Mouse (Mus musculus): Measurements from ENCODE around the gene Usf2. TPM values are rescaled to one million over a fixed set of nuclear protein-coding genes. Genes with fewer than 3 reads are reported as not detected.
A peak's percentile ranks its signal among the peaks of the same experiment; 100 is the strongest.

Usf2 gene
- polyA plus RNA-seq, 1 experiment from 2014 or later = 19.6 TPM

- no peak overlapping the region for H3K27ac ChIP-seq (ENCODE audit: low read depth, low read length)
- no peaks in the 10 kb centered on the region for H3K9me3 ChIP-seq (replicated peaks; ENCODE audit: control insufficient read depth, low read length)
- 87% methylated on average over 14 of the region's 14 CpGs for WGBS (ENCODE audit: insufficient replicate concordance)
- no peak overlapping the region for H3K4me3 ChIP-seq (ENCODE audit: low read depth, low read length)
- no peaks in the 10 kb centered on the region for H3K27me3 ChIP-seq (ENCODE audit: control insufficient read depth, insufficient read depth, low read length)
- no peak overlapping the region for H3K9ac ChIP-seq (ENCODE audit: low read depth, low read length)
- H3K4me1 ChIP-seq (ENCODE audit: control insufficient read depth, insufficient read depth, low read length) = 0 out of 2 replicates have a peak, but pooled peaks cover 3% of the 10 kb centered on the region
- no peak for ATAC-seq (replicated peaks; ENCODE audit: insufficient number of reproducible peaks, low FRiP score, low TSS enrichment)
- no peak overlapping the region for H3K4me2 ChIP-seq
- H3K36me3 ChIP-seq (ENCODE audit: control insufficient read depth, insufficient read depth, low read length) = no peaks in the 10 kb centered on the region
These were observed 9.1 kb upstream of the Usf2 start for GRCm38 (mm10) chr7:30965677-30966076.

- ATAC-seq (replicated peaks; ENCODE audit: insufficient number of reproducible peaks, low FRiP score, low TSS enrichment) = no peak
- no peak overlapping the region for H3K27ac ChIP-seq (ENCODE audit: low read depth, low read length)
These were observed 7.8 kb upstream of the Usf2 start for GRCm38 (mm10) chr7:30964366-30964765.

GRCm38 (mm10) chr7:30962862-30963261, 6.3 kb upstream of the Usf2 start:
- Histone ChIP-seq H3K4me2 (no peak overlapping the region), H3K36me3 (ENCODE audit: control insufficient read depth, insufficient read depth, low read length) (no peaks in the 10 kb centered on the region), H3K4me3 (ENCODE audit: low read depth, low read length) (no peak overlapping the region), H3K4me1 (ENCODE audit: control insufficient read depth, insufficient read depth, low read length) (peaks cover 8% of the 10 kb centered on the region; the same call in 1 of the 2 replicates), H3K27me3 (ENCODE audit: control insufficient read depth, insufficient read depth, low read length) (no peaks in the 10 kb centered on the region), H3K9ac (ENCODE audit: low read depth, low read length) (no peak overlapping the region), H3K27ac (ENCODE audit: low read depth, low read length) (no peak overlapping the region), H3K9me3 (replicated peaks; ENCODE audit: control insufficient read depth, low read length) (no peaks in the 10 kb centered on the region)
- 85% methylated on average over 5 of the region's 5 CpGs for WGBS (ENCODE audit: insufficient replicate concordance)
- no peak for ATAC-seq (replicated peaks; ENCODE audit: insufficient number of reproducible peaks, low FRiP score, low TSS enrichment)

More at GRCm38 (mm10) chr7:30964366-30964765, 7.8 kb upstream of the Usf2 start:
- Histone ChIP-seq H3K4me2 (no peak overlapping the region), H3K9me3 (replicated peaks; ENCODE audit: control insufficient read depth, low read length) (no peaks in the 10 kb centered on the region), H3K4me3 (ENCODE audit: low read depth, low read length) (no peak overlapping the region), H3K27me3 (ENCODE audit: control insufficient read depth, insufficient read depth, low read length) (no peaks in the 10 kb centered on the region), H3K4me1 (ENCODE audit: control insufficient read depth, insufficient read depth, low read length) (0 out of 2 replicates have a peak, but pooled peaks cover 3% of the 10 kb centered on the region), H3K36me3 (ENCODE audit: control insufficient read depth, insufficient read depth, low read length) (no peaks in the 10 kb centered on the region), H3K9ac (ENCODE audit: low read depth, low read length) (no peak overlapping the region)
- 83% methylated on average over 7 of the region's 7 CpGs for WGBS (ENCODE audit: insufficient replicate concordance)

GRCm38 (mm10) chr7:30959786-30960349, 3.3 kb upstream of the Usf2 start:
- 84% methylated on average over 6 of the region's 6 CpGs for WGBS (ENCODE audit: insufficient replicate concordance)
- peaks cover 13% of the 10 kb centered on the region for H3K4me1 ChIP-seq (ENCODE audit: control insufficient read depth, insufficient read depth, low read length)

GRCm38 (mm10) chr7:30958866-30959487, 2.4 kb upstream of the Usf2 start:
- peaks cover 12% of the 10 kb centered on the region for H3K36me3 ChIP-seq (ENCODE audit: control insufficient read depth, insufficient read depth, low read length)
- H3K4me3 ChIP-seq (ENCODE audit: low read depth, low read length) = no peak overlapping the region
- no peak overlapping the region for H3K4me2 ChIP-seq
- peaks cover 12% of the 10 kb centered on the region for H3K4me1 ChIP-seq (ENCODE audit: control insufficient read depth, insufficient read depth, low read length)
- no peaks in the 10 kb centered on the region for H3K9me3 ChIP-seq (replicated peaks; ENCODE audit: control insufficient read depth, low read length)
- H3K9ac ChIP-seq (ENCODE audit: low read depth, low read length) = no peak overlapping the region
- ATAC-seq (replicated peaks; ENCODE audit: insufficient number of reproducible peaks, low FRiP score, low TSS enrichment) = no peak
- H3K27ac ChIP-seq (ENCODE audit: low read depth, low read length) = no peak overlapping the region
- 90% methylated on average over 9 of the region's 9 CpGs for WGBS (ENCODE audit: insufficient replicate concordance)
- no peaks in the 10 kb centered on the region for H3K27me3 ChIP-seq (ENCODE audit: control insufficient read depth, insufficient read depth, low read length)

More at GRCm38 (mm10) chr7:30959786-30960349, 3.3 kb upstream of the Usf2 start:
- Histone ChIP-seq H3K36me3 (ENCODE audit: control insufficient read depth, insufficient read depth, low read length) (peaks cover 4% of the 10 kb centered on the region; the same call in 1 of the 2 replicates), H3K4me2 (no peak overlapping the region), H3K27ac (ENCODE audit: low read depth, low read length) (no peak overlapping the region), H3K9ac (ENCODE audit: low read depth, low read length) (no peak overlapping the region), H3K9me3 (replicated peaks; ENCODE audit: control insufficient read depth, low read length) (no peaks in the 10 kb centered on the region), H3K27me3 (ENCODE audit: control insufficient read depth, insufficient read depth, low read length) (no peaks in the 10 kb centered on the region), H3K4me3 (ENCODE audit: low read depth, low read length) (no peak overlapping the region)
- ATAC-seq (replicated peaks; ENCODE audit: insufficient number of reproducible peaks, low FRiP score, low TSS enrichment) = no peak

GRCm38 (mm10) chr7:30958109-30958865, 1.7 kb upstream of the Usf2 start:
- H3K27ac ChIP-seq (ENCODE audit: low read depth, low read length) = peak overlapping the region; percentile 98
- no peak for ATAC-seq (replicated peaks; ENCODE audit: insufficient number of reproducible peaks, low FRiP score, low TSS enrichment)
- peaks cover 18% of the 10 kb centered on the region for H3K36me3 ChIP-seq (ENCODE audit: control insufficient read depth, insufficient read depth, low read length)
- no peaks in the 10 kb centered on the region for H3K9me3 ChIP-seq (replicated peaks; ENCODE audit: control insufficient read depth, low read length)
- peak overlapping the region; percentile 98 for H3K4me3 ChIP-seq (ENCODE audit: low read depth, low read length)
- no peaks in the 10 kb centered on the region for H3K27me3 ChIP-seq (ENCODE audit: control insufficient read depth, insufficient read depth, low read length)
- peak overlapping the region; percentile 79 for H3K4me2 ChIP-seq
- peaks cover 10% of the 10 kb centered on the region for H3K4me1 ChIP-seq (ENCODE audit: control insufficient read depth, insufficient read depth, low read length)
- 78% methylated on average over 28 of the region's 28 CpGs for WGBS (ENCODE audit: insufficient replicate concordance)
- H3K9ac ChIP-seq (ENCODE audit: low read depth, low read length) = peak overlapping the region; percentile 98

- ATAC-seq (replicated peaks; ENCODE audit: insufficient number of reproducible peaks, low FRiP score, low TSS enrichment) = peak; percentile 68
These were observed 772 bp upstream of the Usf2 start for GRCm38 (mm10) chr7:30957367-30957783.

GRCm38 (mm10) chr7:30956357-30956751, 249 bp downstream of the Usf2 start:
- peak; percentile 37 for ATAC-seq (replicated peaks; ENCODE audit: insufficient number of reproducible peaks, low FRiP score, low TSS enrichment)
- H3K4me1 ChIP-seq (ENCODE audit: control insufficient read depth, insufficient read depth, low read length) = peaks cover 10% of the 10 kb centered on the region
- peak overlapping the region; percentile 98 for H3K27ac ChIP-seq (ENCODE audit: low read depth, low read length)
- H3K9ac ChIP-seq (ENCODE audit: low read depth, low read length) = peak overlapping the region; percentile 98
- H3K27me3 ChIP-seq (ENCODE audit: control insufficient read depth, insufficient read depth, low read length) = no peaks in the 10 kb centered on the region
- H3K4me2 ChIP-seq = peak overlapping the region; percentile 79
- no peaks in the 10 kb centered on the region for H3K9me3 ChIP-seq (replicated peaks; ENCODE audit: control insufficient read depth, low read length)
- H3K36me3 ChIP-seq (ENCODE audit: control insufficient read depth, insufficient read depth, low read length) = peaks cover 22% of the 10 kb centered on the region
- WGBS (ENCODE audit: insufficient replicate concordance) = 2% methylated on average over 9 of the region's 49 CpGs
- H3K4me3 ChIP-seq (ENCODE audit: low read depth, low read length) = peak overlapping the region; percentile 98

More at GRCm38 (mm10) chr7:30957367-30957783, 772 bp upstream of the Usf2 start:
- under 1% methylated on average over 43 of the region's 43 CpGs for WGBS (ENCODE audit: insufficient replicate concordance)
- Histone ChIP-seq H3K4me2 (peak overlapping the region; percentile 79), H3K36me3 (ENCODE audit: control insufficient read depth, insufficient read depth, low read length) (peaks cover 22% of the 10 kb centered on the region), H3K27ac (ENCODE audit: low read depth, low read length) (peak overlapping the region; percentile 98), H3K4me1 (ENCODE audit: control insufficient read depth, insufficient read depth, low read length) (peaks cover 10% of the 10 kb centered on the region), H3K9ac (ENCODE audit: low read depth, low read length) (peak overlapping the region; percentile 98), H3K27me3 (ENCODE audit: control insufficient read depth, insufficient read depth, low read length) (no peaks in the 10 kb centered on the region), H3K9me3 (replicated peaks; ENCODE audit: control insufficient read depth, low read length) (no peaks in the 10 kb centered on the region), H3K4me3 (ENCODE audit: low read depth, low read length) (peak overlapping the region; percentile 98)
